Mouse (Mus musculus) lung, postnatal 0 days (tissue): Measurements from ENCODE around the gene Apeh.

Source experiments
- CTCF ChIP-seq: IDR thresholded peaks from 2 replicates; pipeline ENCODE4 v1.5.1; 2016; ENCODE audit warnings: antibody characterized with exemption, mild to moderate bottlenecking
- EP300 ChIP-seq: IDR thresholded peaks from 2 replicates; pipeline ENCODE4 v1.6.1; 2016; ENCODE audit warnings: antibody characterized with exemption, mild to moderate bottlenecking, control low read depth

GRCm38 (mm10) chr9:108117143-108117542 is 22.7 kb upstream of the Apeh start:
- TF ChIP-seq CTCF, result no peak
- TF ChIP-seq EP300, result no peak
